Mouse (Mus musculus): ENCODE results near the gene Txn2. TPM values are rescaled to one million over a fixed set of nuclear protein-coding genes. Genes with fewer than 3 reads are reported as not detected.

Txn2 gene
- polyA plus RNA-seq, 1 experiment from 2014 or later = 177 TPM

- Histone ChIP-seq H3K9ac (ENCODE audit: low read depth, low read length) (peak overlapping the region; percentile 78), H3K27me3 (ENCODE audit: control insufficient read depth, insufficient read depth, low read depth, low read length) (no peaks in the 10 kb centered on the region), H3K9me3 (replicated peaks; ENCODE audit: control insufficient read depth, low read length) (no peaks in the 10 kb centered on the region), H3K36me3 (ENCODE audit: control insufficient read depth, insufficient read depth) (peaks cover 15% of the 10 kb centered on the region), H3K4me3 (ENCODE audit: low read depth, low read length) (peak overlapping the region; percentile 86), H3K4me2 (ENCODE audit: low read depth, low read length) (peak overlapping the region; percentile 87), H3K4me1 (ENCODE audit: control insufficient read depth, low read depth, low read length) (peaks cover 44% of the 10 kb centered on the region), H3K27ac (ENCODE audit: low read length) (peak overlapping the region; percentile 87)
- no peak for ATAC-seq (ENCODE audit: low read depth)
- WGBS (ENCODE audit: insufficient replicate concordance) = 13% methylated on average over 4 of the region's 4 CpGs
Measured at GRCm38 (mm10) chr15:77928091-77928490, 715 bp downstream of the Txn2 start.

- Histone ChIP-seq H3K9ac (ENCODE audit: low read depth, low read length) (no peak overlapping the region), H3K9me3 (replicated peaks; ENCODE audit: control insufficient read depth, low read length) (no peaks in the 10 kb centered on the region), H3K4me1 (ENCODE audit: control insufficient read depth, low read depth, low read length) (peaks cover 43% of the 10 kb centered on the region), H3K4me2 (ENCODE audit: low read depth, low read length) (peak overlapping the region; percentile 87), H3K36me3 (ENCODE audit: control insufficient read depth, insufficient read depth) (peaks cover 15% of the 10 kb centered on the region), H3K27ac (ENCODE audit: low read length) (no peak overlapping the region; the same call in 1 of the 2 replicates), H3K4me3 (ENCODE audit: low read depth, low read length) (no peak overlapping the region), H3K27me3 (ENCODE audit: control insufficient read depth, insufficient read depth, low read depth, low read length) (no peaks in the 10 kb centered on the region)
- ATAC-seq (ENCODE audit: low read depth) = no peak
- WGBS (ENCODE audit: insufficient replicate concordance) = 69% methylated on average over 5 of the region's 5 CpGs
Measured at GRCm38 (mm10) chr15:77926921-77927320, 1.9 kb downstream of the Txn2 start.

- Histone ChIP-seq H3K4me3 (ENCODE audit: low read depth, low read length) (no peak overlapping the region), H3K27ac (ENCODE audit: low read length) (no peak overlapping the region), H3K36me3 (ENCODE audit: control insufficient read depth, insufficient read depth) (peaks cover 15% of the 10 kb centered on the region), H3K27me3 (ENCODE audit: control insufficient read depth, insufficient read depth, low read depth, low read length) (no peaks in the 10 kb centered on the region), H3K9me3 (replicated peaks; ENCODE audit: control insufficient read depth, low read length) (no peaks in the 10 kb centered on the region), H3K9ac (ENCODE audit: low read depth, low read length) (no peak overlapping the region), H3K4me1 (ENCODE audit: control insufficient read depth, low read depth, low read length) (peaks cover 32% of the 10 kb centered on the region), H3K4me2 (ENCODE audit: low read depth, low read length) (no peak overlapping the region)
- ATAC-seq (ENCODE audit: low read depth) = no peak
- WGBS (ENCODE audit: insufficient replicate concordance) = 85% methylated on average over 2 of the region's 2 CpGs
Measured at GRCm38 (mm10) chr15:77925195-77925594, 3.6 kb downstream of the Txn2 start.

GRCm38 (mm10) chr15:77923267-77924035 is 5.4 kb downstream of the Txn2 start:
- H3K4me1 ChIP-seq (ENCODE audit: control insufficient read depth, low read depth, low read length) = peaks cover 21% of the 10 kb centered on the region
- H3K27ac ChIP-seq (ENCODE audit: low read length) = peak overlapping the region; percentile 66
- H3K4me3 ChIP-seq (ENCODE audit: low read depth, low read length) = no peak overlapping the region
- no peak for ATAC-seq (ENCODE audit: low read depth)
- no peak overlapping the region for H3K9ac ChIP-seq (ENCODE audit: low read depth, low read length)
- no peaks in the 10 kb centered on the region for H3K9me3 ChIP-seq (replicated peaks; ENCODE audit: control insufficient read depth, low read length)
- peaks cover 21% of the 10 kb centered on the region for H3K36me3 ChIP-seq (ENCODE audit: control insufficient read depth, insufficient read depth)
- H3K4me2 ChIP-seq (ENCODE audit: low read depth, low read length) = no peak overlapping the region
- WGBS (ENCODE audit: insufficient replicate concordance) = 63% methylated on average over 9 of the region's 9 CpGs
- no peaks in the 10 kb centered on the region for H3K27me3 ChIP-seq (ENCODE audit: control insufficient read depth, insufficient read depth, low read depth, low read length)

GRCm38 (mm10) chr15:77922710-77923109 is 6.1 kb downstream of the Txn2 start:
- Histone ChIP-seq H3K4me3 (ENCODE audit: low read depth, low read length) (no peak overlapping the region), H3K27ac (ENCODE audit: low read length) (peak overlapping the region; percentile 66), H3K4me1 (ENCODE audit: control insufficient read depth, low read depth, low read length) (peaks cover 17% of the 10 kb centered on the region), H3K9me3 (replicated peaks; ENCODE audit: control insufficient read depth, low read length) (no peaks in the 10 kb centered on the region), H3K27me3 (ENCODE audit: control insufficient read depth, insufficient read depth, low read depth, low read length) (no peaks in the 10 kb centered on the region), H3K4me2 (ENCODE audit: low read depth, low read length) (no peak overlapping the region), H3K9ac (ENCODE audit: low read depth, low read length) (no peak overlapping the region), H3K36me3 (ENCODE audit: control insufficient read depth, insufficient read depth) (peaks cover 23% of the 10 kb centered on the region)
- peak; percentile 85 for ATAC-seq (ENCODE audit: low read depth)
- 66% methylated on average over 9 of the region's 9 CpGs for WGBS (ENCODE audit: insufficient replicate concordance)

GRCm38 (mm10) chr15:77921636-77922035 is 7.2 kb downstream of the Txn2 start:
- no peak overlapping the region for H3K4me3 ChIP-seq (ENCODE audit: low read depth, low read length)
- no peaks in the 10 kb centered on the region for H3K9me3 ChIP-seq (replicated peaks; ENCODE audit: control insufficient read depth, low read length)
- 76% methylated on average over 6 of the region's 6 CpGs for WGBS (ENCODE audit: insufficient replicate concordance)
- H3K27me3 ChIP-seq (ENCODE audit: control insufficient read depth, insufficient read depth, low read depth, low read length) = no peaks in the 10 kb centered on the region
- no peak overlapping the region for H3K4me2 ChIP-seq (ENCODE audit: low read depth, low read length)
- no peak for ATAC-seq (ENCODE audit: low read depth)
- H3K36me3 ChIP-seq (ENCODE audit: control insufficient read depth, insufficient read depth) = peaks cover 21% of the 10 kb centered on the region
- H3K4me1 ChIP-seq (ENCODE audit: control insufficient read depth, low read depth, low read length) = peaks cover 10% of the 10 kb centered on the region
- H3K27ac ChIP-seq (ENCODE audit: low read length) = peak overlapping the region; percentile 57
- no peak overlapping the region; the same call in 1 of the 2 replicates for H3K9ac ChIP-seq (ENCODE audit: low read depth, low read length)

- WGBS (ENCODE audit: insufficient replicate concordance) = 77% methylated on average over 10 of the region's 10 CpGs
- ATAC-seq (ENCODE audit: low read depth) = no peak
- Histone ChIP-seq H3K27me3 (ENCODE audit: control insufficient read depth, insufficient read depth, low read depth, low read length) (no peaks in the 10 kb centered on the region), H3K27ac (ENCODE audit: low read length) (no peak overlapping the region), H3K36me3 (ENCODE audit: control insufficient read depth, insufficient read depth) (peaks cover 19% of the 10 kb centered on the region), H3K4me2 (ENCODE audit: low read depth, low read length) (no peak overlapping the region), H3K9ac (ENCODE audit: low read depth, low read length) (no peak overlapping the region), H3K9me3 (replicated peaks; ENCODE audit: control insufficient read depth, low read length) (no peaks in the 10 kb centered on the region), H3K4me1 (ENCODE audit: control insufficient read depth, low read depth, low read length) (peaks cover 8% of the 10 kb centered on the region), H3K4me3 (ENCODE audit: low read depth, low read length) (no peak overlapping the region)
Measured at GRCm38 (mm10) chr15:77920511-77921462, 8.0 kb downstream of the Txn2 start.

GRCm38 (mm10) chr15:77919441-77919840 is 9.4 kb downstream of the Txn2 start:
- no peak for ATAC-seq (ENCODE audit: low read depth)
- Histone ChIP-seq H3K4me1 (ENCODE audit: control insufficient read depth, low read depth, low read length) (peaks cover 8% of the 10 kb centered on the region), H3K9ac (ENCODE audit: low read depth, low read length) (no peak overlapping the region)

More at GRCm38 (mm10) chr15:77919441-77919840, 9.4 kb downstream of the Txn2 start:
- Histone ChIP-seq H3K4me2 (ENCODE audit: low read depth, low read length) (no peak overlapping the region), H3K27ac (ENCODE audit: low read length) (no peak overlapping the region), H3K27me3 (ENCODE audit: control insufficient read depth, insufficient read depth, low read depth, low read length) (no peaks in the 10 kb centered on the region), H3K4me3 (ENCODE audit: low read depth, low read length) (no peak overlapping the region), H3K9me3 (replicated peaks; ENCODE audit: control insufficient read depth, low read length) (no peaks in the 10 kb centered on the region), H3K36me3 (ENCODE audit: control insufficient read depth, insufficient read depth) (peaks cover 30% of the 10 kb centered on the region)
- WGBS (ENCODE audit: insufficient replicate concordance) = 85% methylated on average over 12 of the region's 12 CpGs
